Mouse (Mus musculus): ENCODE results near the gene Fbf1. TPM values are rescaled to one million over a fixed set of nuclear protein-coding genes. Genes with fewer than 3 reads are reported as not detected.
A peak's percentile ranks its signal among the peaks of the same experiment; 100 is the strongest.

Gene Fbf1
- polyA plus RNA-seq, 1 experiment from 2014 or later: 49.2 TPM

GRCm38 (mm10) chr11:116161312-116161711 lies 6.7 kb downstream of the Fbf1 start:
- no peak for DNase-seq (ENCODE audit: low read depth, low spot score)
- POLR2A ChIA-PET: interaction anchor here (0.8 to 1.7 kb wide), 2 partner anchors 9 to 36 kb away, joined by 3 to 5 read pairs; no protein-coding TSS in a partner anchor
- CTCF ChIA-PET: interaction anchor here (1.7 kb wide), 1 partner anchor 22 kb away, joined by 6 read pairs; the partner anchor contains the start of gene Mrpl38
- H3K27me3 ChIP-seq: no peaks in the 10 kb centered on the region
- in situ Hi-C loops (cut with MboI; ENCODE audit: low pct_unique_long_range_greater_than_20kb): no loop called here
- TF ChIP-seq CTCF (IDR thresholded peaks at IDR 0.05): no peak
- ATAC-seq: no peak

GRCm38 (mm10) chr11:116150960-116151359 lies 17.0 kb downstream of the Fbf1 start:
- POLR2A ChIA-PET: interaction anchor here (0.7 kb wide), 1 partner anchor 17 kb away, joined by 3 read pairs; no protein-coding TSS in a partner anchor
- DNase-seq (ENCODE audit: low read depth, low spot score) (no peak), ATAC-seq (no peak)
- CTCF ChIA-PET: interaction anchor here (1.0 kb wide), 1 partner anchor 11 kb away, joined by 3 read pairs; no protein-coding TSS in a partner anchor
- no peak for TF ChIP-seq CTCF (IDR thresholded peaks at IDR 0.05)
- H3K27me3 ChIP-seq: no peaks in the 10 kb centered on the region
- in situ Hi-C loops (cut with MboI; ENCODE audit: low pct_unique_long_range_greater_than_20kb): no loop called here

DNA sequence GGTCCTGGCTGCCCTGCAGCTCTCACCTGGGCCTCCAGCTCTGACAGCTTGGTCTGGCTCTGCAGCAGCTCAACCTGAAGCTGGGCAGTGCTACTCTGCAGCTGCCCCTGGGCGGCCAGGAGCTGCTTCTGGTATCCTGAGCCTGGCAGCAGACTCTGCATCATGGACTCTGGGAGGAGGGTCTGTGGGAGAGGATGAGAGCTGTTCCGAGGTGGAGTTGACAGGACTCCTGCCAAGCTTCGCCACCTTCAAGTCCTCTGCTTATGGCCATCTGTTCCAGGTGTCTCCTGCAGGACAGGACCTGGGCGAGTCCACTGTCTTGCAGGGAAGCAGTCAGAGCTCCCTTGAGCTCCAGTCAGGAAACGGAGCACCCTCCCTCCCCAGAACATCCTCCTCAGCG lies 18.6 kb downstream of the Fbf1 start:
- no peak for TF ChIP-seq CTCF (IDR thresholded peaks at IDR 0.05)
- in situ Hi-C loops (cut with MboI; ENCODE audit: low pct_unique_long_range_greater_than_20kb): loop anchor here (5.0 kb wide), 1 partner anchor 68 kb away; no protein-coding TSS in a partner anchor
- no peaks in the 10 kb centered on the region for H3K27me3 ChIP-seq
- ChIA-PET POLR2A (interaction anchor here (2.9 kb wide), 1 partner anchor 18 kb away, joined by 12 read pairs; the partner anchor contains the start of gene Fbf1), CTCF (interaction anchor here (1.0 to 1.6 kb wide), 3 partner anchors 10 to 13 kb away, joined by 3 to 6 read pairs (median 4); partner anchors contain the start of gene Mrpl38)
- DNase-seq (ENCODE audit: low read depth, low spot score): no peak
- ATAC-seq: no peak

DNA sequence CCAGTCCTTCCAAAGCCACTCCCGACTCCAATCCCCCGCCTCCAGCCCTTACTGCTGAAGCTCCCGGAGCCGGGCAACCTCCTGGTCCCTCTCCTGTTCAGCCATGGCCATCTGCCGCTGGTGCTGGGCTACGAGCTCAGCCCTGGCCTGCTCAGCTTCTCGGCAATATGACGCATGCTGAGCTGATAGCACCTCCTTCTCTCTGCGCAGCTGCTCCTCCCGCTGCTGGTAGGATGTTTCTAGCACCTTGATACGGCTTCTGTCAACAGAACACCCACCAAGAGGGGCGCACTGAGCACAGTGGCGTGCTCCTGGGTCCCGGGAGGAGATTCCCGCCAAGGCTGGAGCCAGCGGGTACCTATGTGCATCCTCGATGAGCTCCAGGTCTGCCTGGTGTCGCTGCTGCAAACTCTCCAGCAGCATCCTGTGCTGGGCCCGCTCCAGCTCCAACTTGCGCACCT lies 19.2 kb downstream of the Fbf1 start:
- H3K27me3 ChIP-seq: no peaks in the 10 kb centered on the region
- ChIA-PET CTCF (interaction anchor here (1.0 to 1.6 kb wide), 3 partner anchors 10 to 14 kb away, joined by 3 to 6 read pairs (median 4); partner anchors contain the start of gene Mrpl38), POLR2A (interaction anchor here (0.6 to 2.9 kb wide), 2 partner anchors 18 to 340 kb away, joined by 3 to 12 read pairs; partner anchors contain the start of gene Fbf1)
- TF ChIP-seq CTCF (IDR thresholded peaks at IDR 0.05): no peak
- no peak for DNase-seq (ENCODE audit: low read depth, low spot score)
- no peak for ATAC-seq
- in situ Hi-C loops (cut with MboI; ENCODE audit: low pct_unique_long_range_greater_than_20kb): loop anchor here (5.0 kb wide), 1 partner anchor 69 kb away; no protein-coding TSS in a partner anchor

DNA sequence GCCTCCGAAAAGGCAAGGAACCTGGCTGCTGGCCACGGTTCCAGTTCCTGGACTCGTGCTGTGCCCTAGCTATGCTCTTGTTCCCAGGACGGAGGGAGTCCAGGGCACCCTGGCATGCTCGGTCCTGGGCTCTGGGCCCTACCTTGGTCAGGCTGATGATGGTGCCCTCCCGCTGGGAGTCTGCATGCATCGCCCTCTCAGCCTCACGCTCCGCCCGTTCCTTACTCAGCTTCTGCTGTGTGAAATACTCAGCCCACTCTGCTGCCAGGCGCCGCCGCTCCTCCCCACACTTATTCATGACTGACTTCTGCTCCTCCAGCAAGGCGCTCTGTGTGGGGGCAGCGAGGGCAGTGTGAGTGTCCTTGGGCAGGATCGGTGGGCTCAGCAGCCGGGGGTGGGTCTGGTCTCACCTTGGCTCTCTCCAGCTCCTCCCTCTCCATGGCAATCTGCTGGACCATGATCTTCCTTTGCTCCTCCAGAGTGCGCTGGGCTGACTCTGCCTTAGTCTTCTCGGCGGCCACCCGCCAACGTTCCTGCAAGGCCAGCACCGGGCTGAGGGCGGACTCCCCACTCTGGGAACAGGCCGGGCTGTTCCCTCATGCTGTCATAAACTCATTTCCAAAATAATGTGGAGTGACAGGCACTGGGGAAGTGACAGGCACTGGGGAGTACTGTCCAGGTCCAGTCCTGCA lies 21.5 kb downstream of the Fbf1 start:
- ChIA-PET POLR2A (interaction anchor here (0.9 to 2.9 kb wide), 6 partner anchors 11 to 72 kb away, joined by 3 to 12 read pairs (median 4); partner anchors contain the start of genes Fbf1 and Trim65), CTCF (interaction anchor here (1.6 kb wide), 1 partner anchor 8 kb away, joined by 5 read pairs; the partner anchor contains the start of gene Mrpl38)
- no peak for TF ChIP-seq CTCF (IDR thresholded peaks at IDR 0.05)
- DNase-seq (ENCODE audit: low read depth, low spot score): peak; percentile 53
- ATAC-seq: peak; percentile 29
- no peaks in the 10 kb centered on the region for H3K27me3 ChIP-seq
- in situ Hi-C loops (cut with MboI; ENCODE audit: low pct_unique_long_range_greater_than_20kb): loop anchor here (5.0 kb wide), 1 partner anchor 71 kb away; no protein-coding TSS in a partner anchor

DNA sequence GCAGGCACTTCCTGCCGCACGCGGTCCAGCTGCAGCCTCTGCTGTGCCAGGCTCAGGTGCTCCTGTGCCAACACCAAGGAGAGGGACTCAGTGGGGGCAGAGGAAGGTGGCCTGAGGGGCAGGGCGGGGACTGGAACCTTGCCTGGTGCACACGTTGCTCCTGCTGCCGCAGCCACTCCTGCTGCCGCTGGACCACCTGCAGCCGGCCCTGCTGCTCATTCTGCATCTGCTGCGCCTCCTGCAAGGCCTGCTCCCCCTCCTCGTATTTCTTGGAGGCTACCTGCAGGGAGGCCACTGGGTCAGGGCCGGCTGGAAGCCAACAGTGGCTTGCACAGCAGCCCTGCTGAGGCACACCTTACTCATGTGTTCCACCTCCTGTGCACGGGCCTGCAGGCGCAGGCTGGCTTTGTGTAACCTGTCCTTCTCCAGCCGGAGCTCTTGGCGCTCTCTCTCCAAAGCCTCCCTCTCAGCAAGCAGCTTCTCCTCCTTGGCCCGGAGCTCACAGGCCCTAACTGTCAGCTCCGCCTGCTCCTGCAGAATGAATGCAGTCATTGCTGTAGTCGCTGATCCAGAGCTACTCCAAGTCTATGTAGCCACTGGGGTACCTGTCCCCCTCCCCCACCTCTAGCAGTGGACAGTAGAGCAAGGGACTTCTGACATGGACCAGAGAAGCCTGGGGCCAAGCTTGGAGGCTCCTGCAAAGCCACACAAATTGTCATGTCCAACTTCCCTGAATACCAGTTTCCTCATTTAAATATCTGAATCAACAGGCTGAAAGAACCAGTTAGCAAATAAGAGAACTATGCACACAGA lies 22.3 kb downstream of the Fbf1 start:
- ATAC-seq (peak; percentile 1), DNase-seq (ENCODE audit: low read depth, low spot score) (no peak)
- no peaks in the 10 kb centered on the region for H3K27me3 ChIP-seq
- CTCF ChIA-PET: no interaction called here
- TF ChIP-seq CTCF (IDR thresholded peaks at IDR 0.05): no peak
- in situ Hi-C loops (cut with MboI; ENCODE audit: low pct_unique_long_range_greater_than_20kb): loop anchor here (5.0 kb wide), 1 partner anchor 72 kb away; no protein-coding TSS in a partner anchor
- POLR2A ChIA-PET: interaction anchor here (0.9 to 1.6 kb wide), 3 partner anchors 11 to 73 kb away, joined by 3 to 4 read pairs (median 3); partner anchors contain the start of gene Trim65

GRCm38 (mm10) chr11:116143468-116143867 lies 24.5 kb downstream of the Fbf1 start:
- no peaks in the 10 kb centered on the region for H3K27me3 ChIP-seq
- in situ Hi-C loops (cut with MboI; ENCODE audit: low pct_unique_long_range_greater_than_20kb): no loop called here
- no peak for ATAC-seq
- no peak for TF ChIP-seq CTCF (IDR thresholded peaks at IDR 0.05)
- DNase-seq (ENCODE audit: low read depth, low spot score): no peak
- CTCF ChIA-PET: interaction anchor here (1.4 kb wide), 1 partner anchor 72 kb away, joined by 3 read pairs; no protein-coding TSS in a partner anchor
- POLR2A ChIA-PET: no interaction called here

DNA sequence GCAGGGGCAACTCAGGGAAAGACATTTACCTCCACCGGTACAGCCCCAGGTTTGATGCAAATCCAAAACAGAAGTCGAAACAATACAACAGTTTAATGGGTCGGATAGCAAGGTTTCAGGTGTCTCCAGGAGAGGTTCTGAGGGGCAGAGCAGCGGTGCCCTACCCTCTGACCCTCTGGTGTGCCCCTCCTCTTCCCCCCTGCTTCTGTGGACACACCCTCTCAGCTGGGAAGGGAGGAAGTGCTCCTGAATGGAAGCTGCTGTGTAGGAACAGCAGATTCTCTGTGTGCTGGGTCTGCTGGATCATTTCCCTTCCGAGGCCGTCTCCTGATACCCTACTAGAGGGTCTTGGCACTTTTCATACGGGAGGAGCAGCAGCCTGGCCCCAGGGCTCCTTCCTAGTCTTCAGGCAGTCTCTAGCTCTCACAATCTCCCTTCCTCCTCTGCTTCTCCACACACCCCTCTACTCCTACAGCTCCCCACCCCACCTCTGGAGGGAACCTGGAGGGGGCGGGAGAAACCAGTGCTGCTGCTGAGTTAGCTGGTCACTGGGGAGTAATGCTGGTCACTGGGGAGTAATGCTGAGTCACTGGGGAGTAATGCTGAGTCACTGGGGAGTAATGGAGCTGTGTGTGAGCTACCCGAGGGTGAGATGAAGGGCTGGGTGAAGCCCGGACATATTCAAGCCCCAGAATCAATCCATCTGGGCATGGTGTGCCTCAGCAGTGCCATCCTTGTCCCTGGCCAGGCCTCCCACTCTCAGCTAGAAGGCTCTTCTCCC lies 25.6 kb downstream of the Fbf1 start:
- POLR2A ChIA-PET: interaction anchor here (1.2 kb wide), 1 partner anchor 26 kb away, joined by 4 read pairs; no protein-coding TSS in a partner anchor
- in situ Hi-C loops (cut with MboI; ENCODE audit: low pct_unique_long_range_greater_than_20kb): no loop called here
- ATAC-seq (no peak), DNase-seq (ENCODE audit: low read depth, low spot score) (no peak)
- H3K27me3 ChIP-seq: no peaks in the 10 kb centered on the region
- TF ChIP-seq CTCF (IDR thresholded peaks at IDR 0.05): no peak
- CTCF ChIA-PET: interaction anchor here (1.2 to 1.4 kb wide), 3 partner anchors 13 to 78 kb away, joined by 3 to 4 read pairs (median 4); no protein-coding TSS in a partner anchor

- ATAC-seq (peak; percentile 77), DNase-seq (ENCODE audit: low read depth, low spot score) (peak; percentile 69)
- POLR2A ChIA-PET: interaction anchor here (0.5 to 0.6 kb wide), 3 partner anchors 33 to 53 kb away, joined by 3 to 4 read pairs (median 3); no protein-coding TSS in a partner anchor
These were observed 29.4 kb downstream of the Fbf1 start, which contains the start of gene Mrpl38 for GRCm38 (mm10) chr11:116138468-116139138. Mrpl38 (minus strand) TSS chr11:116138868.

More at GRCm38 (mm10) chr11:116138468-116139138, 29.4 kb downstream of the Fbf1 start, which contains the start of gene Mrpl38:
- in situ Hi-C loops (cut with MboI; ENCODE audit: low pct_unique_long_range_greater_than_20kb): no loop called here
- TF ChIP-seq CTCF (IDR thresholded peaks at IDR 0.05): no peak
- no peaks in the 10 kb centered on the region for H3K27me3 ChIP-seq
- CTCF ChIA-PET: interaction anchor here (0.7 to 1.6 kb wide), 15 partner anchors 9 to 92 kb away, joined by 3 to 6 read pairs (median 3); partner anchors contain the start of gene Fbf1

Measured in Patski (cell line).